Mouse (Mus musculus) hindbrain, embryonic 14.5 days (tissue): ENCODE measurements around the gene Prss29. TPM values are rescaled to one million over a fixed set of nuclear protein-coding genes. Genes with fewer than 3 reads are reported as not detected.
A peak's percentile ranks its signal among the peaks of the same experiment; 100 is the strongest.

ENCODE experiments used
- ATAC-seq: fragments of 200-750 bp; cut with Nextera tagmentation; 2 replicates; pipeline ENCODE4 v1.8.0; 2017; ENCODE audit warnings: moderate number of reproducible peaks, mild to moderate bottlenecking, moderate TSS enrichment, moderate library complexity; ENCODE audit not compliant: low FRiP score
- DNase-seq: peaks from one replicate; pipeline ENCODE4 v3.0.0-alpha.2; 2015; ENCODE audit warnings: low spot score
- H3K27ac ChIP-seq: fragments of 300-500 bp; sonication (generic); 2 replicates; pipeline ENCODE4 v1.5.1; 2014; ENCODE audit warnings: mild to moderate bottlenecking, moderate library complexity
- H3K27me3 ChIP-seq: fragments of 300-500 bp; sonication (generic); 2 replicates; pipeline ENCODE4 v1.6.1; 2014; ENCODE audit warnings: mild to moderate bottlenecking, low read length, mixed read lengths; ENCODE audit not compliant: control insufficient read depth, insufficient read depth
- H3K36me3 ChIP-seq: fragments of 300-500 bp; sonication (generic); replicated peaks from 2 replicates; pipeline ENCODE4 v1.6.1; 2014; ENCODE audit not compliant: control insufficient read depth, insufficient read depth
- H3K4me1 ChIP-seq: fragments of 300-500 bp; sonication (generic); replicated peaks from 2 replicates; pipeline ENCODE4 v1.6.1; 2014; ENCODE audit warnings: antibody characterized with exemption, low read length, mixed read lengths; ENCODE audit not compliant: control insufficient read depth, insufficient read depth
- H3K4me2 ChIP-seq: fragments of 300-500 bp; sonication (generic); replicated peaks from 2 replicates; pipeline ENCODE4 v1.6.1; 2014; ENCODE audit warnings: mild to moderate bottlenecking, moderate library complexity
- H3K4me3 ChIP-seq: fragments of 300-500 bp; sonication (generic); replicated peaks from 2 replicates; pipeline ENCODE4 v1.5.1; 2014; ENCODE audit warnings: mild to moderate bottlenecking, low read length
- H3K9ac ChIP-seq: fragments of 300-500 bp; sonication (generic); 2 replicates; pipeline ENCODE4 v1.6.1; 2014
- H3K9me3 ChIP-seq: fragments of 300-500 bp; sonication (generic); 2 replicates; pipeline ENCODE4 v1.6.1; 2016; ENCODE audit warnings: low read length; ENCODE audit not compliant: control insufficient read depth
- WGBS: fragments of 180-500 bp; shearing (Covaris S2); extraction: QIAGEN DNeasy Blood & Tissue Kit; methylation state at CpG from one replicate; pipeline ENCODE4 v1.1.7; 2014; 5-methylcytosine and 5-hydroxymethylcytosine counted together
- polyA plus RNA-seq: library from polyadenylated mRNA; unstranded; fragments of >200 nt; fragmentation: Nextera tagmentation; extraction: Ambion mirVana; gene quantifications from 2 replicates; pipeline ENCODE4 v1.2.1, GENCODE M21; 2014

Gene Prss29
- not detected in 2 replicates for polyA plus RNA-seq

GRCm38 (mm10) chr17:25318354-25318753, at the start of gene Prss29:
Gene Prss29 (plus strand): TSS chr17:25318654.
- Histone ChIP-seq H3K4me2 (no peak within 1 kb of the TSS), H3K9ac (no peak within 1 kb of the TSS), H3K27ac (no peak within 1 kb of the TSS), H3K4me1 (no peaks in the 10 kb centered on the region), H3K4me3 (no peak within 1 kb of the TSS), H3K9me3 (no peaks in the 10 kb centered on the region), H3K36me3 (no peaks in the 10 kb centered on the region), H3K27me3 (no peaks in the 10 kb centered on the region)
- DNase-seq (no peak), ATAC-seq (no peak)
- WGBS, result 75% methylated on average over 5 of the region's 5 CpGs

DNA sequence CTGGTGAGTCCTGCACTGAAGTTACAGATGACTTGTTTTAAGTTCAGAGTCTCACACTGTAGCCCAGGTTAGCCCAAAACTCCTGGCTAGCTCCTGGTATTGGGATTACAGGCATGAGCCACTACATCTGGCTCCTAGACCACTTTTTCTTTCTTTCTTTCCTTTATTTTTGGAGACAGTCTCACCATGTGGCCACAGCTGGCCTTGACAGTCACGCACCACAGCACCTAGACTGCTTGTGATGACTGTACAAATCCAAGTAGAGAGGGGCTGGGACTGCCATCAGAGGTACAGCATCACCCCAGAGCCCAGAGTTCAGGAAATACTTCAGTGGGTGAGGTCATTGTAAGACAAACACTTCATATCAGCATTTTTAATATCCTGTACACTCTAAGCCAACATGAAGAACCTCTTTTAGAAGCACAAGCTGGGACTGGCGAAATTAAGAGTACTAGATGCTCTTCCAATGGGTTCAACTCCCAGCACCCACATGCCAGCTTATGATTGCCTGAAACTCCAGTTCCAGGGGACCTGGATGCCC, 47.6 kb upstream of the Prss29 start:
- Histone ChIP-seq H3K36me3 (peaks cover 38% of the 10 kb centered on the region), H3K4me2 (peak overlapping the region; percentile 88), H3K27me3 (no peaks in the 10 kb centered on the region), H3K9ac (no peak overlapping the region; the same call in 1 of the 2 replicates), H3K4me1 (peaks cover 31% of the 10 kb centered on the region), H3K27ac (no peak overlapping the region), H3K4me3 (no peak overlapping the region), H3K9me3 (no peaks in the 10 kb centered on the region)
- 81% methylated on average over 2 of the region's 2 CpGs for WGBS
- DNase-seq (no peak), ATAC-seq (no peak)

DNA sequence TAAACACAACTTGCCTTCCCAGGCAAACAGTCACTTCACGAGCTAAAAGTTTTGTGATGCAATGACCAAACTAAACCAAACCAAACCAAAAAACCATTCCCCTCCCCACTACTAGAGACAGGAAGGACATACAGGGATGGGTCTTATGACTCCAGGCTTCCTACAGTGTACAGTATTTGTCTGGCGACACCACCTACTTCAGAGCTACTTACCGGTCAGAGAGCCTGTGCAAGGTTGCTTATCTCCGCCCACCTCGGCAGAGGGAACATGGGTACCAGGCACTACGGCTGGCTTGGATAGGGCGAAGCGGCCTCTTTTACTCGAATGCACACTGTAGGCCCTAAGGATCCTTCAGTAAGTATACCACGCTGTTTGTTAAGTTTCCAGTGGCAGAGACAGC, 46.1 kb upstream of the Prss29 start:
- no peak for DNase-seq
- 2% methylated on average over 10 of the region's 10 CpGs for WGBS

GRCm38 (mm10) chr17:25272951-25273705, 45.3 kb upstream of the Prss29 start:
- Histone ChIP-seq H3K27ac (peak overlapping the region; percentile 98), H3K36me3 (peaks cover 16% of the 10 kb centered on the region), H3K4me1 (peaks cover 31% of the 10 kb centered on the region), H3K9me3 (no peaks in the 10 kb centered on the region), H3K4me2 (peak overlapping the region; percentile 88), H3K27me3 (no peaks in the 10 kb centered on the region), H3K4me3 (peak overlapping the region; percentile 83), H3K9ac (peak overlapping the region; percentile 98)
- WGBS, result under 1% methylated on average over 60 of the region's 92 CpGs
- peak; percentile 85 for DNase-seq
- ATAC-seq, result peak; percentile 90

More for the DNA sequence above, 46.1 kb upstream of the Prss29 start:
- Histone ChIP-seq H3K27ac (peak overlapping the region; percentile 98), H3K4me1 (peaks cover 31% of the 10 kb centered on the region), H3K9me3 (no peaks in the 10 kb centered on the region), H3K4me2 (peak overlapping the region; percentile 88), H3K4me3 (peak overlapping the region; percentile 83), H3K9ac (peak overlapping the region; percentile 98), H3K36me3 (peaks cover 24% of the 10 kb centered on the region), H3K27me3 (no peaks in the 10 kb centered on the region)
- ATAC-seq, result no peak

- H3K4me3 ChIP-seq, result peak overlapping the region; percentile 83
- H3K9ac ChIP-seq, result peak overlapping the region; percentile 98
- no peaks in the 10 kb centered on the region for H3K27me3 ChIP-seq
- peaks cover 31% of the 10 kb centered on the region for H3K4me1 ChIP-seq
- ATAC-seq (peak; percentile 89), DNase-seq (peak; percentile 99)
- H3K4me2 ChIP-seq, result peak overlapping the region; percentile 39
- under 1% methylated on average over 40 of the region's 45 CpGs for WGBS
- H3K9me3 ChIP-seq, result no peaks in the 10 kb centered on the region
- H3K27ac ChIP-seq, result peak overlapping the region; percentile 98
- peaks cover 8% of the 10 kb centered on the region for H3K36me3 ChIP-seq
Observed at GRCm38 (mm10) chr17:25273706-25274501, 44.5 kb upstream of the Prss29 start.

DNA sequence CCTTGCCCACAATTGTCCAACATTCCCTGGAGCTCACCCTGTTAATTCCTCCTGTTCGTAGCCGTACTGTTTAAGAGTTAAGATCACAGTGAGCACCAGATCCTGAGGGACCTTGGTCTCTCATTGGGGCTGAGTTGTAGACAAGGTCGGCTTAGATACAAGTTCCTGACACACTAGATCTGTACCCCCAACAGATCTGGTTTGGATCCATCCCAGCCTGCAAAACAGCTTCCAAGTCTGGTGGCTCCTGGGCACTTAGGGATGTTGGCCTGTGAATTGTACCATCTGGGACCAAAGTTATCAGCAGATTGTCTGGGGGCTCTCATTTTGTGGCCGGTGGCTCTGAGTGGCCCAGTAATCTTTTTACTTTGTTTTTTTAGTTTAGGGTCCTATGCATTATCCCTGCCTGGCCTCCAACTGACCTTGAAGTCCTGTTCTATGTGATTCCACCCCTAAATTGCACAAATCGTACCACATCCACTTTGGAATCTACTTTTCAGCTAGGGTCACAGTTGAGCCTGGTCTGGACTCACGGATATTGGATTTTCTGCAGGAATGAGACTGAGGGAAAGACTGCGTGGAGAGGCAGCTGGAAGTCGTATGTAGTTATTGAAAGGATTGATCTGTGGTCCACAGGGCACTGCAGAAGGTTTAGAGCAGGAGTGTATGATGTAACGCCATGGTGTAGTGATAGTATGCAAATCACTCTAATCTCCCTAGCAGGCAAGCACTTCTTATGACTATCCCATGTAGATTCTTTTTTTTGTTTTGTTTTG, 43.7 kb upstream of the Prss29 start, which contains the start of gene Ube2i:
Gene Ube2i, minus strand, starts transcription at position 52 of the 776 bp plus-strand sequence.
- H3K4me1 ChIP-seq, result peaks cover 30% of the 10 kb centered on the region
- H3K9ac ChIP-seq, result peak within 1 kb of the TSS; percentile 98
- H3K27ac ChIP-seq, result peak within 1 kb of the TSS; percentile 98
- H3K4me2 ChIP-seq, result peak within 1 kb of the TSS; percentile 39
- 83% methylated on average over 9 of the region's 9 CpGs for WGBS
- ATAC-seq, result no peak
- no peak for DNase-seq
- H3K27me3 ChIP-seq, result no peaks in the 10 kb centered on the region
- H3K36me3 ChIP-seq, result no peaks in the 10 kb centered on the region
- H3K4me3 ChIP-seq, result peak within 1 kb of the TSS; percentile 83
- no peaks in the 10 kb centered on the region for H3K9me3 ChIP-seq

GRCm38 (mm10) chr17:25275833-25276232, 42.6 kb upstream of the Prss29 start:
- Histone ChIP-seq H3K9me3 (no peaks in the 10 kb centered on the region), H3K4me2 (no peak overlapping the region), H3K9ac (no peak overlapping the region), H3K27ac (no peak overlapping the region), H3K4me3 (no peak overlapping the region), H3K36me3 (no peaks in the 10 kb centered on the region), H3K27me3 (no peaks in the 10 kb centered on the region), H3K4me1 (peaks cover 20% of the 10 kb centered on the region)
- WGBS, result 94% methylated on average over 3 of the region's 3 CpGs
- no peak for ATAC-seq
- DNase-seq, result no peak

DNA sequence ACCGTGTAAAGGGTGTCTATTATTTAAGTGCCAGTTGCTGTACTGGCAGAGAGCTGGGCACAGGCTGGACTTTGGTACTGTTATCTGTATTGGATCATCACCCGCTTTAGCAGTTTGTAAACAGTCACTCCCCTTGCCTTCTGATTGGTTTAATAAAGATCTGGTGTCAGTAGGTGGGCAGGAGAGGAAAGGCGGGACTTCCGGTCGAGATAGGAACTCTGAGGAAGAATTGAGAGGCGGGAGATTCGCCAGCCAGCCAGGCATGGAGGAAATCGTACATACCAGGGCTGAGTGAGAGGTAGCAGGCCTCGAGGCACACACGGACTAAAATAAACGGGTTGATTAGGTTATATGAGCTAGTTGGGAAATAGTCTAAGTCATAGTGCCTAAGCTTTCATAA, 36.3 kb upstream of the Prss29 start:
- WGBS, result 48% methylated on average over 11 of the region's 11 CpGs
- no peak for ATAC-seq
- Histone ChIP-seq H3K4me2 (no peak overlapping the region), H3K36me3 (no peaks in the 10 kb centered on the region), H3K9ac (no peak overlapping the region), H3K9me3 (no peaks in the 10 kb centered on the region), H3K4me3 (no peak overlapping the region), H3K4me1 (no peaks in the 10 kb centered on the region), H3K27ac (no peak overlapping the region), H3K27me3 (no peaks in the 10 kb centered on the region)
- no peak for DNase-seq
